Mouse (Mus musculus): Measurements from ENCODE around the gene Gpr141.
"Not testable (repeated sequence)": the region's sequence is repeated elsewhere in the genome, so short reads cannot be mapped to it uniquely, and the experiment has no call there.

Gpr141 gene

GRCm38 (mm10) chr13:19824071-19824470 is at the start of gene Gpr141:
Gene Gpr141 (minus strand): TSS chr13:19824257.
- no peak for DNase-seq

- no peak for DNase-seq
These were observed 40.2 kb upstream of the Gpr141 start for GRCm38 (mm10) chr13:19864241-19864640.

GRCm38 (mm10) chr13:19854629-19855333 is 30.7 kb upstream of the Gpr141 start:
- DNase-seq, result no peak

DNA sequence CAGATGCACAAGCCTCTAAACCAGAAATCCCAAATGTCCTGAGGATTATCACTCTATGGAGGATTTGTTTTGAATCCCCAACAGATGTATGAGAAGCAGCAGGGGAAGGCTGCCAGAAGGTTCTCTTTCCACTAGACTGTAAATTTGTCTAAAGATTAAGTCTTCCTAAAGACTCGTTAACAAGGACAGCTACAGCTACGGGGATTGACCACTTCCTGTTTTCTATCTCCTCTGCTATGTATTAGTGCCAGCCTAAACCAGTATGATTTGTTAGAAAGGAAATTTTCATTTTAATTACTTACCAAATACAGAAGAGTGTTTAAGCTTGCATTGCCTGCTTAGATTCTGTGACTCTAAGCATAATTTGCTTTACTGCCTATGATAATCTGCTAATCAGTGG is 30.0 kb upstream of the Gpr141 start:
- DNase-seq, result no peak

DNA sequence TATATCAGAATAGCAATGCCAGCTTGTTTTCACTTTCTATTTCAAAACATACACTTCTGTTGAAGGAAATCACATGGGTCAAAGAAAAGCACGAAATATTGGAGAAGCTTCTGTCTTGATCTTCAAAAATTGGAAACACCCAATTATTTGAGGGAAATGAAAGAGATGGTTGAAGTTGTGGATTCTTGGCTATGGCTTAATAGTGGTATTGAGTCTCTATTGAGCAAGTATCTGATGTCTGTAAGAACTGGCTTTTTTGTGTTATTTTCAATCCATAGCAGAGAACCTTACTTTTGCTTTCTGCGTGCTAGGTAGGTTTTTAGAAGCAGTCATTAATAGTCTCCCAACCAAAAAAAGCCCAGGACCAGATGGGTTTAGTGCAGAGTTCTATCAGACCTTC is 19.4 kb upstream of the Gpr141 start:
- DNase-seq, result no peak

DNA sequence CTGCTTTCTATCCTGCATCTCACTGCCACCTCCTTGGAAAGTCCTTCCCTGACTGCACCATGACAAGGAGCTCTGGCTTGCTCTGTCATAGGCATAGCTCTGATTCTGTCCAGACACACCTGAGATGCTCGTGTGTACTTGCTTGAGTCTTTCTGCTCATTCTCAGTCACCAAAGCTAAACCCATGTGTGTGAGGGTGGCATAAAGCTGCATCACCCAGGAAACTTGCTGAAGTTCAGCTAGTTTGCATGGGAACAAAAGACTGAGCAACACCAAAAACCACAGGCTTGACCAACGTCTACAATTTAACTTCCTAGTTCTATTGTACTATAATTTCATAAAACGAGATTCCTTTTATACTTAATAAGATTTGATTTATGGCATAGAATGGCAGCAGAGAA is 18.6 kb upstream of the Gpr141 start:
- DNase-seq, result no peak

DNA sequence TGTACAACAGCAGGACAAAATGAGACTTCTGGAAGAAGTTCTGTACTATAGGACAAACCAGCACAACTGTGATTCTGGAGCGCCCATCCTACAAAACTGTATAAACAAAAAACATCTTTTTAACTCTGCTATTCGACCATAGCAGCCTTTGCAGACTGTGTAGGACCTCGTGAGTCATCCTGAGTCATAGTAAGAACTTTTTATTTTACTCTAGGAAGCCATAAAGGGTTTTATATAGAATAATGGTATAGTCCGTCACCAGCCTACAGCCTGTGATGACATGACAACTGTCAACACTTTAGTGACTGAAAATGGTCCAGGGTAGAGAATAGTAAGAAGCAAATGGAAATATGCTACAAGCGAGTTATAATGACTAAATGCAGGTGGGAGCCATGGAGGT is 17.6 kb upstream of the Gpr141 start:
- no peak for DNase-seq

- DNase-seq, result no peak
These were observed 16.1 kb upstream of the Gpr141 start for GRCm38 (mm10) chr13:19840206-19840605.

GRCm38 (mm10) chr13:19830560-19830959 is 6.5 kb upstream of the Gpr141 start:
- no peak for DNase-seq

GRCm38 (mm10) chr13:19828095-19828494 is 4.0 kb upstream of the Gpr141 start:
- DNase-seq, result no peak

DNA sequence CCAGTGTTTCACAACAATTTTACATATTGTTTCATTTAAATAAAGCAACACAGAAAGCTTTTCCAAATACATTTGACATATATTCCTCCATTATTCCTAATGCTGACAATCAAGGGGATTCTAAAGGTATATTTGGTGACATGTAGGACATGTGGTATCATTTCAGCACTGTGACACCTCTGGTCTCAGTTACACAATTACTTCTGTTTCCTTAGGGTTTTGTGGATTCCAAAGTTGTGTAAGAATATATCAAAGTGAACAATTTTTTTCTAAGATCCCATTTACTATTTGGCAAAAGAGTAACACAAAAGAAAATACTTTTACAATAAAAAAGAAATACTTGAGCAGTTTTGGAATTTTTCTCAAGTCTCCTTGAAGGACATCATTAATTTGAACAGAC is 2.4 kb downstream of the Gpr141 start:
- DNase-seq, result no peak

- no peak for DNase-seq
These were observed 4.1 kb downstream of the Gpr141 start for GRCm38 (mm10) chr13:19819926-19820325.

GRCm38 (mm10) chr13:19819243-19819642 is 4.8 kb downstream of the Gpr141 start:
- no peak for DNase-seq

DNA sequence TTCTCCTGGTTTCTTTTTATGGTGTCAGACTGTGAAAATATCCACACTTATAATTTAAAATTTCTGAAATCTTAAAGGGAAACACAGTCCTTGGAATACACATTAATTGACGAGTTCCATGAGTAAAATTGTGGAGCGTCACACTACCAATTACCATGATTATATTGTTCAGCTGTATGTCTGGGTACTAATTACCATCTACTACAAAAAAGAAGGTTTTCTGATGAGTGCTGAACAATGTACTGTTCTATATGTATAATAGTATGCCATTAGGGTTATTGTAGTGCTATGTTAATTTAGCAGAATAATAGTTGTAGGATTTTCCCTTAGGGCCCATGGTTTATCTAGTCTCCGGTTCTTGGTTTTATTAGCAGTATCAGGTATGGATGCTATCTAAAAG is 29.1 kb downstream of the Gpr141 start:
- no peak for DNase-seq

- DNase-seq, result no peak
These were observed 29.6 kb downstream of the Gpr141 start for GRCm38 (mm10) chr13:19794486-19794885.

- DNase-seq, result no peak
These were observed 30.3 kb downstream of the Gpr141 start for GRCm38 (mm10) chr13:19793761-19794160.

- DNase-seq, result not testable (repeated sequence)
These were observed 36.1 kb downstream of the Gpr141 start for GRCm38 (mm10) chr13:19787946-19788345.

GRCm38 (mm10) chr13:19770163-19770562 is 53.9 kb downstream of the Gpr141 start:
- DNase-seq, result no peak

DNA sequence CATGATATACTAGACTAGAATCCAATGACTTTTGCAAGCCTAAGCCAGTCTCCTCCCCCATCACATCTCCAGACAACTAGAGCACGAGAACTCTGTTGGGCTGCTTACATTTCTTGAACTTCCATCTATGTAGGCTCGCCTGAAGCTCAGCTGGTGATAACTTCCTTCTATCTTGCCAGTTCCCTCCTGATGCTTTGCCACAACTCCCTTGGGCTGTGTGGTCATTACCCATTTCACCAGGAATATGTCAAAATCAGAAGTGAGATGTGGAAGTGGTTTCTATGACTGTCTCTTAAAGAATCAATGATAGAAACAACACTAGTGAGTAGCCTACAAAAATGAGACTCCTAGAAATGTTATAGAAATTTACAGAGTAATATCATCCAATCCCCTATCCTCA is 56.9 kb downstream of the Gpr141 start:
- DNase-seq, result no peak

- DNase-seq, result no peak
These were observed 59.8 kb downstream of the Gpr141 start for GRCm38 (mm10) chr13:19764276-19764675.

GRCm38 (mm10) chr13:19763211-19763610 is 60.8 kb downstream of the Gpr141 start:
- no peak for DNase-seq

- no peak for DNase-seq
These were observed 78.3 kb downstream of the Gpr141 start for GRCm38 (mm10) chr13:19745741-19746140.

DNA sequence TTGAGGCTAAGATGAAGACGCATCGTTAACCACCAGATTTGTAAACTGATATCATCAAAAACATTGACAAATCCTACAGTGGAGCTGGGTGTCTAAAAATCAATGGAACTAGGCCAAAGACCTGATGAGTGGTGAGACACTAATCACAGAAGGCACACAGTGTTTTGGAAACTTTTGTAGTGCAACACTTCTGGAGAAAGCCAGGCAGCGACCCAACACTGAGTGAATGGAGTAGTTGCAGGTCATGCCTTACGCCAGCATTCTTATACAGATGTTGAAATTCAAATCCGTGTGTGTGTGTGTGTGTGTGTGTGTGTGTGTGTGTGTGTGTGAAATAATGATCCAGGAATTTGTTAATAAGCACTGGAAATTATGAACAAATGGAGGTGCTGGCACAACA is 79.5 kb downstream of the Gpr141 start:
- no peak for DNase-seq

GRCm38 (mm10) chr13:19734597-19734996 is 89.5 kb downstream of the Gpr141 start:
- no peak for DNase-seq

DNA sequence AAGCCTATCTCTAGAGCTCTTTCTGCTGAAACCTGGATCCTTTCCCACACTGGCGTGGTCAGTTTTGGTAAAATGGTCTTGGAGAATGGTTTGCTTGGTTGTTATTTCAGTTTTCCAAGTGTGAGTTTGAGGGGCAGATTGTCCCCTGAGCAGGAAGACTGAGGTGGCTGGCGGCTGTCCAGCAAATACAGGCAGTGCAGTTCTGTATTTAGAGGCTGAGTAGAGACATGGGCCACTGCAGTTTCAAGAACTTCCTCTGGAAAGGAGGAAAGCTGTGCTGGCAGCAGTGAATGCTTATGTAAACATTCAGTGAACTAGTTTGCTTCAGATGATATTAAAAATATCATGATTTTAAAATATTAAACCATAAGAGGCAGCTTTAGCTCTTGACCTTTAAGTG is 93.2 kb downstream of the Gpr141 start:
- DNase-seq, result no peak

Measured in right cerebral cortex, postnatal 25 days (tissue).